Mouse (Mus musculus) olfactory bulb, adult 2 months (tissue): Measurements from ENCODE around the gene Afap1l2.

ENCODE experiments used
- CTCF ChIP-seq: fragments of 200-500 bp; IDR thresholded peaks from 2 replicates; pipeline ENCODE4 v1.5.1; 2012; ENCODE audit warnings: low read depth, mild to moderate bottlenecking, low read length, moderate library complexity; ENCODE audit not compliant: insufficient read depth
- POLR2A ChIP-seq: fragments of 200-500 bp; IDR thresholded peaks from 2 replicates; pipeline ENCODE4 v1.6.1; 2012; ENCODE audit warnings: mild to moderate bottlenecking, low read depth, low read length, moderate library complexity; ENCODE audit not compliant: insufficient read depth

DNA sequence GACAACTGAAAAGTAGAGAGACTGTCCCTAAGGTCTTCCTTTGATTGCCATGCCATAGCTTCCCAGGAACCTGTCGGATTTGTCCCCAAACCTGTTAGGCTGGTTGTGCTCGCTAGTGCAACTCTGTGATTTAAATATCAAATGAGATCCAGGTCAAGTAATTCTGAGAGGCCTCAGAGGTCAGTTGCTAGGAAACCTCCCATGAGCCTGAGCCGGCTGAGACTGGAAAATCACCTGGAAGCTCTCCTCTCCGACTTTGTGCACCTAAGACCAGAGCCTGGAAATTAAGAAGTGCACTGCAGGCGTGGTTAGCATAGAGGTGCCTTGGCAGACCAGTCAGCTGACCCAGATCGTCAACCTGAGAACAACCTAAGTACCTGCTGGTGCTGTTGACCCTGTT is 92.9 kb downstream of the Afap1l2 start:
- TF ChIP-seq POLR2A: no peak
- TF ChIP-seq CTCF: no peak
